Mouse (Mus musculus) gastrocnemius, adult 8-10 months (tissue): ENCODE measurements around the gene Zfyve28. TPM values are rescaled to one million over a fixed set of nuclear protein-coding genes. Genes with fewer than 3 reads are reported as not detected.

ENCODE experiments used
- DNase-seq, 2 experiments: peaks; one replicate each; pipeline ENCODE4 v3.0.0; 2022; ENCODE audit warnings: low spot score in 2 of 2
- total RNA-seq, 4 experiments: library from RNA; stranded (reverse); gene quantifications; 2 replicates each; pipeline ENCODE4 v1.2.4; 2022

Gene Zfyve28
- total RNA-seq, 4 experiments from 2014 or later: 0.35 to 1.3 (median 0.68) TPM

DNA sequence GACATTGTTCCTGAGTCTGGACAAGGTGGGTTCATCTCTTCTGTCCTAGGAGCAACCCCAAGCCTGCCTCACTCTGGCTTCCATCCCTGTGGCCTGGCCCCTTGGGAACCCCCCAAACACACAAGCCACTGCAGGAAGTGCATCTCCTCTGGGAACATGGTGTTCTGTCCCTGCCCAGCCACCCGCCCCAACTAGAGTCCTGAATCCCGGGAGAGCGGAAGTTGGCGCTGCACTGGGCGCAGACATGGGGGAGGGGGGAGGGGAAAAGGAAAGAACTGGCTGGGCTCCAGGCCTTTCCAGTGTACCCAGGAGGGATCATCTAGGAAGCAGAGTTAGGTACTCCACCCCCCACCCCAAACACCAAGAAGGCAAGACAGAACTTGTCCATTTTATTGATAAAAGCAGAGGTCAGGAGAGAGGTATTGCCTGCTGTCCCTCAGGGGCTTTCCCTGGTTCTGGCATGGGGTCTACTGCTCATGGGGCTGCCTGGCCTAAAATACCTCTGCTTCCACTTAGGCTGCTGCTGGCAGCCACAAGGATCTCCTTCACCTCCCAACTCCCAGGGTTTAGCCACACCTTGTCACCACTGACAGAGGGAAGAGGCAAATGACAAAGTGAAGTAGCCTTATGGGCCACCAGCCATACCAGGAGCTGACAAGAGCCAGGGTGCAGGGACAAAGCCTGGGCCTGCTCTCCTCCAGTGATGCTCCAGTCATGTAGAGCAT is 104.9 kb downstream of the Zfyve28 start:
- peak in 1 of 2 experiments; percentile 32 for DNase-seq

DNA sequence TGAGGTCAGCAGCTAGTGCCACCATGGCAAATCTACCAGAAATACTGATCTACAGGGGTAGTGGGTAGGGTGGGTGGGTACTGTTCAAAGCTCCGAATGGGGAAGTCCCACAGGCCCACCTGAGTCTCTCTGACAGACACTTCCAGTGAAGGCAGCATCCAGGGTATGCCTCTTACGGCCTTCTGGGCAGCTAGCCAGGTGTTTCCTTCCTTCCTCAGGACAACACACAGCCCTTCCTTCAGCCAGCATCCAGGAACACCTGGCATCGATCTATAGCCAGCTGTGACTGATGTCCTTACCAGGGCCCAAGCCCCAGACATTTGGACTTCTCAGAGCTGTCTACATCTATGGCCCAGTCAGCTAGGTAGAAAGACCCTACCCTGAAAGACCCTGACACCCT is 105.8 kb downstream of the Zfyve28 start:
- DNase-seq: no peak

DNA sequence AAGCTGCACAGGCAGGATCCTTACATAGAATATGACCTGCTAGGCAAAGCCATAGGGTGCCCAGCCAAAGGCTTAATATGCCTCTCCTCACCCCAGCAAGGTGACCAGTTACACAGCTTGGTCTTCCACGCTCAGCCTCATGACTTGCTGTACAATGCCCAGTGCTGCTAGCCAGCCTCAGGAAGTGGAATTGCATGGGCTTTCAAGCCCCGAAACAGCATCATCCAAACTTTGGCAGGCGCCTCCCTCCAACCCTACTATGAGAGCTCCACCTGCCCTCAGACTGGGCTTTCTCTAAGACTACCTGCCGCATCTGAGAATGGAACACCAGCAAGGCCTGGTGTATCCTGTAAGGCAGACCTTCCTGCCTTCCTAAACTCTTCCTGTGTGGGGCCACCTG is 110.4 kb downstream of the Zfyve28 start:
- DNase-seq: no peak

DNA sequence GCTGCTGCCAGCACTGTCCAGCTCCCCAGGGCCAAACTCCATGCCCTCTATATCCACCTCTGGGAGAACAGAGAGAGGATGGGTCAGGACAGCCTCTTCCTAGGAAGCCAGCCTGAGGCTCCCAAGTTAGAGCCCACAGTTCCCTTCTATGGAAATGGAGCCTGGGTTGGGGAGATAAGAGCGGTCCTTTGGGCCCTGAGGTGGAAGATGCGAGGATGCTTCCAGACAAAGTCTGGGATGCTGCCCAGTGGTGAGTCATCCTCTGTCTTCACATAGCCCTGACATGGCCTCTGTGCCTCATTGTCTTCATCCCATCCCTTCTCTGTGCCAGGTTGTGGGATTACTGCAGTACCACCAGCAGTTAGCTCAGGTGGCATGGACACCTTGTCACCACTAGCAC is 111.2 kb downstream of the Zfyve28 start:
- no peak for DNase-seq

DNA sequence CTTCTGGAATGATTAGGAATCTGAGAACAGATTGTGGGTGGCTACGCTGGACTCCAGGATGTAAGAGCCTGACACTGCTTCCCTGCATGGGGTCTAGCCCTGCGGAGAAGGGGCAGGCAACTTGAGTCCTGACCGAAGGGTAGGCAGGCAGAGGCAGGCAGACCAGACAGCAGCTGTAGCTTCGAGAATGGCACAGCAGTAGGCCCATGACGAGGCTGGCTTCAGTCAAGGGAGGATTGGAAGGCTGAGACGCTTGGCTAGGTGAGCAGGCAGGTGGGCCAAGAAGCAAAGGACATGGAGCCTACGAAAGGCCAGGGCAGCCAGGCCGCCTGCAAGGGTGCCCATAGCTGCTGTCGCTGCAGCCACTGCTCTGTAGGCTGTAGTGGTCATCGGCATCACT is 111.6 kb downstream of the Zfyve28 start:
- DNase-seq: no peak

DNA sequence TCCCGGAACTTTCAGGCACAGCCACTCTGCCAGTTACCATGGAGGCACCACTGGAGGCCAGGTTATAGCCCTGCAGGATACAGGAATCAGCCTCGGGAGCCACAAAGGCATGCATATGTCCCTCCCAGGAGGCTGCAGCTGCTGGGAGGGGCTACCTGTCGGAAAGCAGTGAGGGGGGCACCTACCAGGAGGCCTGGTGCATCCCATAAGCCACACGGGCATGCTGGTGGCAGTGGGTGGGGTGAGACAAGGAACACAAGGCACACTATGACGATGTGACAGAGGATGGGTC is 112.9 kb downstream of the Zfyve28 start:
- DNase-seq: no peak

DNA sequence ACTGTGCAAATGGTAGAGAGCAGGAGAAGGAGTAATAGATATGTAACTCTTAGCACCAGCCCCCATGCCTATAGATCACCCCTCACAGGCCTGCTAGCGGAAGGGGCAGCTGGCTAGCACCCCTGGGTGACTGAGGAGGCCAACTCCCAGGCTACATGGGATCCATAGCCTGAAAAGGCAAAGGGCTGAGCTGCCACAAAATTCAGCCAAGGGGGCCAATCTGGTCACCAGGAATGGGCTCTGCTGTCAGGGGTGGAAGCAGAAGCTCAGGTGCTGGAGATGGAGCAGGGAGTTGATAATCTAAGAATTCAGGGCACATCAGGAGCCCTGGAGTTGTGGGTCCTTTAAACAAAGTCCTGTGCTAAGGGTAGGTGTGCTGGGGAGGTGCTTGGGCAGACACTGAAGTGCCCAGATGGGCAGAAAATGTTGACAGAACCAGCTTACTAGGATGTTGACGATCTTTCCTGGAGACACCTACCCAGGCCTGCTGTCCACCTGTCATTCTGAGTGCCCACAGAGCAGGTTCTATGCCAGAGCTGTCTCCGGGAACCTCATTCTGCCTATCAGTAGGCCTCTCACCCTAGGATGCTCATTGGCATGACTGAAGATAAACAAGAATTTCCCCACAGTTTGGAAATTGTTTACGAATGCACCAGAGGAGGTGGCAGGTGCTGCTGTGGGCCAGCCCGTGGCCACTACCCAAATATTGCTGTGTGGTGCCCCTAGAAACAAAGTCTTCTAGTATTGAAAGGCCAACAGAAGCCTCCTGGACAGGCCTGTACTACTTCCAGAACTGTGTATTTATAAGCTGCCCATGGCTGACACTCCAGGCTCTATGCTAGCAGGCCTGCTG is 113.5 kb downstream of the Zfyve28 start:
- DNase-seq: no peak

DNA sequence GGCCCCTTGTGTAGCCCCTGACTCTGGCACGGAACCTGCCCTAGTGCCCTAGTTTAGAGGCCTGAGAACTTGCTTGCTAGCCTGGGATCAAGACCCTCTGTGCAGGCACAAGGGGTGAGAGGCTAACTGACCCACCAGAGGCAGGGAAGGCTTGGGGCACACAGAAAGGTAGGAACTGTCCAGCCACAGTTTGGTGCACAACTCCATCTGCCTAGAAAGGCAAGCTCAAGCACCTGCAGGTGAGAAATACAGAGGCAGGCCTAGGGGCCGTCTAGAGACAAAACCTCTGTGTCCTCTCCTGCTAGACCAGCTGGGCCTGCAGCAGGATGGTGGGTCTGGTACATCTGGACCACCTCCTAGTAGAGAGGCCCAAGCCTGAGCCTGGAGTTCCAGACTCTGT is 114.2 kb downstream of the Zfyve28 start:
- no peak for DNase-seq

DNA sequence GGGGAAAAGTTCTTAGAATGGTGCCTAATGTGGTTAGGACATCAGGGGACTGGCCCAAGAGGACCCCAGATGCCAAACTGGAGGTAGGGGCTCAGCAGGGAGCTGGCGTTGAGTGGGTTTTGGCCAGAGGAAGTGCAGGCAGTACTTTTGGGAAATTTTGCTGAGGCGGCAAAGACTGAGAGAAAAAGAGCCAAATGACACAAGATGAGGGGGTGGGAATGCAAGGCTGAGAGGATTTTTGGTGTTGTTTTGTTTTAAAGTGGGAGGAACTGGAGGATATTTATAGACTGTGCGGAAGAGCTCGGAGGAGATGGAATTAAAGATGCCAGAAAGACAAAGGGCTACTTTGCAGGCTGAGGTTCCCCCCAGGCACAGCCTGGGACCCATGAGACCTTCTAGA is 117.5 kb downstream of the Zfyve28 start:
- DNase-seq: no peak

DNA sequence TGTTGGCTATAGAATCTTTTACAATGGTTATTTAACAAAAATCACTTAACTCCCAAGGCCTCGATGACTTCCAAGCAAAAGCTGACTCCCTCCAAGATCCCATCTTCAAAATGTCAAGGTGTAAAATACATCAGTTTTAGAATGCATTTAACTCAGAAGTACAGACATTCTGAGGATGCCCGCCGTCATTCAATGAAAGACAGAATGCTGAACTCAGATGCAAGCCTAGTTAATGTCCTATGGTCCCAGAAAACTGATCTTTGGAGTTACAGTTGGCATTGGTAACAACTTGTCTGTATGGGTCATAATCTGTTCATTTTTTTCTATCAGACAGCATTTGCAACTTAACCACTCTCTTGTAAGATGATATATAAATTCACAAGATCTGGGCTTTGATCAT is 118.3 kb downstream of the Zfyve28 start:
- DNase-seq: no peak

DNA sequence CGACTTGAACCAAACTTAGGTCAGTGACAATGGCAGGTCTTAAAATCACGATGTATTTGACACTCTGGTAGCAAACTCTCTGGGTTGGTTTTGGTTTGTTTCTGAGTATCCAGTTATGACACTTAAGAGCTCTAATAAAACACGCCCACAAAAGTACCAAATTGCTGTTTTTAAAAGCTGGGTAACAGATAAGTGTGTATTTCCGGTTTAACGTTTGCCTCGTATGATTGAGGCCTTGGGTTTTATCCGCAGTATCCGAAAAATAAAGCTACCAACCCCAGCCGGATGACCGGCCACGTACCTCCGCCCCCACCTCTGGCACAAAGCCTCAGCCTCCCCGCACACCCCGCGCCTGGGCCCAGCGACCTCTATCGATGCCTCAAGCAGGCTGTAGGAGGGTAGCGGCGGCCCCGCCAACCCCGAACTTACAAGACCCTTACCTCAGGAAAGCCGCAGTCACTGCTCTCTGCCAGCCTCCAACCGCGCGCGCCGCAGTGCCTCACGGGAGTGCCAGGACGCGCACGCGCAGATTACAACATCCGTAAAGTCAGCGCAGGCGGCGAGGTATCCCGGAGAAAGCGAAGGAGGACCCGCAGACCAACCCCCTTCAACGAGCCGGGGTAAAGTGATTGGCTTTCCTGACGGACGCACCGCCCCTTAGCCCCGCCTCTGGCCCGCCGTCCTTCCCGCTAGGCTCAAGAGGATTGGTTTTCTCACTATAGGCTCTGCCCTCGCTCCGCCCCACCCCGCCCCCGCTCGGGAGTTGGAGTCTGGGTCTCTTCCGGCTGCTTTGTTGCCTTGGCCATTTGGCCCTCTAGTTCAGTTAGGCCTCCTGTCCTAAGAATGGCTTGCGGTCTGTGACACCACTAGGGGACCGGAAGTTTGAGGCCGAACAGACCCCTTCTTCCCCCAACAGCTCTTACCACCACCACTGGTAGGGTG is 119.0 kb downstream of the Zfyve28 start, which contains the start of the genes Poln and Haus3:
Gene Poln (minus strand): TSS at position 499 of the 942 bp plus-strand sequence.
Gene Haus3 (minus strand): TSS at position 578 of the 942 bp plus-strand sequence.
- peak; percentile 94 to 96 for DNase-seq

DNA sequence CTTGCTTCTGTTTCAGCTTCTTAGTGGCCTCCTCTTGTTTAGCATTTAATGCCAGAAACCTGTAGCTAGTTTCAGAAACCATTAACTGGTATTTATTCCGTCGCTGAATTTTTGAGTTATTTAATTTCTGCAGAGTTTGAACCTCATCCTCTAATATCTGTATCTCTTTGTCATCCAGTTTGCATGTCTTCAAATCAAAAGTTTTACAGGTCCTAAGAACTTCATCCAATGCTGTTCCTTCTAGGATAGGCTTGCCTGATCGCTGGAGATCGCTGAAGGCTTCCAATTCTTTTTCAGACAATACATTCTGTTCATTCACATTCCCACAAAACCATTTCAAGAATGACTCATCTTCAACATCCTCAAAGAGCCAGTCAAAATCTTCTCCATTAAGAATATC is 120.4 kb downstream of the Zfyve28 start:
- no peak for DNase-seq

DNA sequence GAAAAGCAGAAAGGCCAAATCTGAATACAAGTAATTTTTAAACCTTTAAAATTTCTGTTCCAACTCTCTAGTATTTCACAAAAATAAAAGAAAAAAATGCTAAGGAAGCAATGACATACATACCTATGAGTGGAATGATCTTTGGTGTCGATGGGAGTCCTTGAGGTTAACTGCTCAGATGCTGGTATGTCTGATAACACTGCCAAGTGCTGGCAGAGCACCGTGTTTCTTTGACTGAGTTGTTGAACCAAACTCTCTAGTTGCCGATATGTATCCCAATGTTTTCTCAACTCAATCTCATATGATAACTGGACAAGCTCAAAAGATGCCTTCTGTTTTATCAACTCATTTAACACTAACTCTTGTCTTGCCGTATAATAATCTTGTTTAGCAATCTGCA is 122.5 kb downstream of the Zfyve28 start:
- DNase-seq: no peak

DNA sequence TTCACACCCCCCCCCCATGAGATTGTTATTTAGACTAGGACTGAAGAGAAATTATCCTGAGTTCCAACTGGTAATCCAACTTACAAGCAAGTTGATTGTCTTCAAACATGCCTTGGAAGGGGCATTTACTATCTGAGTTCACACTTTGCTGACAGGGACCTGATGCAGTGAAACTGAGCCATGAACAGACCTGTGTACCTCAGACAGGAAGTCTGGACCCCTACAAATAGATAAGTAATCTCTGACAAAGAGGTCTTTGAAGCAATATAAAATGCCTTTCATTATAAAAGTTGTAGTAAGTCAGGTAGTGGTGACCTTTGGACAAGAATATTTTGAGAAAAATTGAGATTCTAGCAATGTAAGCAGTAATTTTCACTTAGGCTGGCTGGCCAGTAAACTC is 139.8 kb downstream of the Zfyve28 start:
- DNase-seq: no peak

DNA sequence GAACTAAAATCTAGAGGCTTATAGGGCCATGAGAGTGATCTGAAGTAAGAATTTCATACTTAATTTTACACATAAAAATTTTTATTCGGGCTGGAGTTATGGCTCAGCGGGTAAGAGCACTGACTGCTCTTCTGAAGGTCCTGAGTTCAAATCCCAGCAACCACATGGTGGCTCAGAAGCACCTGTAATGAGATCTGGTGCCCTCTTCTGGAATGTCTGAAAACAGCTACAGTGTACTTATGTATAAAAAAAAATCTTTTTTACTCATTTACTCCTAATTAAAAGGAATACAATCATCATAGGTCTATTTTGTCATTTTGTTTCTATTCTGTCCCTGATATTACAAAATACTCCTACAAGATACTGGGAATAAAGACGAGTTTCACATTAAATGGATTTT is 140.7 kb downstream of the Zfyve28 start:
- DNase-seq: no peak

Other genes with a start within 250 kb of the Zfyve28 start
- gene Poln, start 119.0 kb downstream of the Zfyve28 start, total RNA-seq: 1 to 10 TPM in 1 of 4 experiments, under 1 TPM in 2, not detected in 1; 0.51 to 2.3 (median 0.89) TPM
- 1 to 10 TPM; 3.5 to 4.0 (median 3.6) TPM for gene Haus3, start 118.9 kb downstream of the Zfyve28 start, total RNA-seq
- 10 to 100 TPM; 17.0 to 30.9 (median 24.8) TPM for gene Mxd4, start 100.7 kb downstream of the Zfyve28 start, total RNA-seq
- gene Cfap99, start 151 bp upstream of the Zfyve28 start, total RNA-seq: not detected
- gene Rnf4, start 47.8 kb upstream of the Zfyve28 start, total RNA-seq: 10 to 100 TPM; 14.0 to 17.5 (median 15.9) TPM
- 10 to 100 TPM; 11.0 to 14.2 (median 11.5) TPM for gene Fam193a, start 81.5 kb upstream of the Zfyve28 start, total RNA-seq
- 1 to 10 TPM; 1.7 to 4.0 (median 2.6) TPM for gene Tnip2, start 225.5 kb upstream of the Zfyve28 start, total RNA-seq
- gene Sh3bp2, start 237.4 kb upstream of the Zfyve28 start, total RNA-seq: 1 to 10 TPM in 3 of 4 experiments, under 1 TPM in 1; 0.59 to 2.7 (median 1.4) TPM